Mouse (Mus musculus): Measurements from ENCODE around the gene Ptpru.
A peak's percentile ranks its signal among the peaks of the same experiment; 100 is the strongest.

Ptpru gene

DNA sequence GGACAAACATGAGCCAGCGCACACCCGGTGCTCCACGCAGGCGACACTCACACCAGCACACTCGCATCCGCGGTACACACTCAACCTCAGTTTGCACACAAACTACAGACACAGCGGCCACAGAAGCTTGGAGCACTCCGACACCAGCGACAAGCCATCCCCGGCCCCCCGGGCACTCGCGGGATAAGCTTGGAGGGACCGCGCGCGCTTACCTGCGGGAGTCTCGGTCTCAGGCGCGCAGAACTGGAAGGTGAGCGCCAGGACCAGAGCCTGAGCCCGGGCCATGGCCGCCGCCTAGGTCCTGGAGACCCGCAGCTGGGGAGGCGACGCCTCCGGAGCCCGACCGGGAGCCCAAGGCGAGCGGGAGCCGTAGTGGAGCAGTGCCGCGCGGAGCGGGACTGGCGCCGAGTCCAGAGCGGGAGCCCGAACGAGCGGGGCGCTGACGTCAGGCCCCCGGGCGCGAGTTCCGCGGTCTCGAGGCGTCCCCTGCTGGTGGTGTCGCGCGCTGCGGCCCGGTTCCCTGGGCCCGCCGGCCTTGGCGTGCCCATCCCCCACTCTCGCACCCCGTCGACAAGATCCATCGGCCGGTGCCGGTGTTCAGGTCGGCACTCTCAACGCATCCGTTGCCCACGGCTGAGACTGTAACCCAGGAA lies at the start of gene Ptpru:
Gene Ptpru, minus strand, starts transcription at position 417 of the 653 bp plus-strand sequence.
- DNase-seq (ENCODE audit: extremely low spot score, low read depth, low spot score) = no peak

- no peak for DNase-seq (ENCODE audit: extremely low spot score, low read depth, low spot score)
Measured at GRCm38 (mm10) chr4:131885376-131885775, 47.3 kb upstream of the Ptpru start.

DNA sequence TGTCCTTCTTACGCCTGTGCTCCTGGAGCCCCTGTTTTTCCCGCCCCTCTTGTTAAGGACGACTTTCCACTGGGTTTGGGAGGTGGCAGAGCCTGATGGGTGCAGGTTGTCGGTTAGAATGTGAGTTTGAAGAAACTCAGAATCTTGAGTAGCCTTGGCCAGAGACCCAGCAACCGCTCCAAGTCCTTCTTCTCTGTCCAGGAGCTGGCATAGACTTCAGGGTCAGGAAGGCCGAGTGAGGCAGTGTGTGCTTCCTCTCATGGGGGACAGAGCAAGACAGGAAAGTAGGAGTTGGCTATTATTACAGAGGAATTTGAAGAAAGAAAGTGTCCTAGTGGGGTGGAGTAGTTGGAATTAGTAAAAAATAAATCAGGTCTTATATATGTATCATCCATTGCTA lies 45.5 kb upstream of the Ptpru start:
- DNase-seq (ENCODE audit: extremely low spot score, low read depth, low spot score) = no peak

DNA sequence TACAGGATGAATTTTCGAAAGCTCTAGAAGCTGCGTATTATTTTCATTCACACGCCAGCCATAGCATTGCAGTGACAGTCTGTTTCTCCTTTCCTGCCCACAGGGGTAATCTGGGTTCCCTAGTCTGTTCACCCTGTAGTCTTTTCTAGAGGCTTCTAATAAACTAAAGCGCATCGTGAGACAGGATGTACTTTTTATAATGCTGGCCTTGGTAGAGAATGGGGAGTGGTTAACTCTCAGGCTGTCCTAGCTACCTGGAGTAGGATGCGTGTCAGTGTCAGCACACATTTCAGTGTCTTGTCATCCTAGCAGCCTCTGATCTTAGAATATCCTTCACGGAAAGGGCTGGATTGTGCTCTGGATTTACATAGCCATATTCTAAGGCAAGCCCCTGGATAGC lies 43.2 kb upstream of the Ptpru start:
- no peak for DNase-seq (ENCODE audit: extremely low spot score, low read depth, low spot score)

- DNase-seq (ENCODE audit: extremely low spot score, low read depth, low spot score) = no peak
Measured at GRCm38 (mm10) chr4:131879692-131880091, 41.6 kb upstream of the Ptpru start.

GRCm38 (mm10) chr4:131876836-131877235 lies 38.7 kb upstream of the Ptpru start:
- no peak for DNase-seq (ENCODE audit: extremely low spot score, low read depth, low spot score)

- DNase-seq (ENCODE audit: extremely low spot score, low read depth, low spot score) = no peak
Measured at GRCm38 (mm10) chr4:131875242-131875641, 37.2 kb upstream of the Ptpru start.

DNA sequence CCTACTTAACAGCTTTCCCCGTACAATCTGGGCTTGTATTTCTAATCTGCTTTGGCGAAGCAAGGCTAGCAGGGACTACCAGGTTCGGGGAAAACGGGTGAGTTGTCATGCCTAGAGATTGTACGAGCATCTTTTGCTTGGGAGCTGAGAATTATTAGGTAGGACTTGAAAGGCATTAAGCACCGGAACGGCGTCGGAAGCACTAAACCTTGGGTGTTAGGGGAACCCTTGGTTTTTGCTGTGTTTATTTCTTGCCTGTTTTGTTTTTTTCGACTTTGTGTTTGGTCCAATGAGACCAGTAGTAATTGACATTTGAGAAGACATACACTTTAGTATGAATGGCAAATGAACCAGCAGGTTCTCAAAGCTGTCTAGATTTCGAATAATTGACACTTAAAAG lies 36.5 kb upstream of the Ptpru start:
- DNase-seq (ENCODE audit: extremely low spot score, low read depth, low spot score) = no peak

- DNase-seq (ENCODE audit: extremely low spot score, low read depth, low spot score) = no peak
Measured at GRCm38 (mm10) chr4:131874169-131874536, 36.1 kb upstream of the Ptpru start.

- DNase-seq (ENCODE audit: extremely low spot score, low read depth, low spot score) = peak; percentile 90
Measured at GRCm38 (mm10) chr4:131873293-131874168, 35.4 kb upstream of the Ptpru start, which contains the start of gene Srsf4. Srsf4 (plus strand) TSS chr4:131873617.

DNA sequence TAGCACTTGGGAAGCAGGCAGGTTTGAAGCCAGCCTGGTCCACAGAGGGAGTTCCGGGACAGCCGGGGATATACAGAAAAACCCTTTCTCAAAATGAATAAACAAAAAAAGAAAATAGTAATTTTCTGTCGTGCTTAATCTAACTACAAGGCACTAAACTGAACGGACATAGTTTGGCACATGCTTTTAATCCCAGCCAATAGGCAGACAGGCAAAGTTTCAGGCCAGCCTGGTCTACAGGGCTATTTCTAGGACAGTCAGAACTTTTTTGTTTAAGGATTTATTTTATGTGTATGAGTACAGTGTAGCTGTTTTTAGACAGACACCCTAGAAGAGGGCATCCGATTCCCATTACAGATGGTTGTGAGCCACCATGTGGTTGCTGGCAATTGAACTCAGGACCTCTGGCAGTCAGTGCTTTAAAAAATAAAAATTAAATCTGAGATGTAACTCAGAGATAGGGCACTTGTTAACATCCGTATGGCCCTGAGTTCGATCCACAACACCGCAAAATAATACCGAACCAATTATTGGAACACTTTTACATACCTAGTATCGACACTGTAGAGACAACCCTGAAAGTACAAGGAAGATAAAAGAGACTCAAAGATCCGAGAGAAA lies 34.7 kb upstream of the Ptpru start:
- DNase-seq (ENCODE audit: extremely low spot score, low read depth, low spot score) = no peak

GRCm38 (mm10) chr4:131861341-131861739 lies 23.3 kb upstream of the Ptpru start:
- no peak for DNase-seq (ENCODE audit: extremely low spot score, low read depth, low spot score)

DNA sequence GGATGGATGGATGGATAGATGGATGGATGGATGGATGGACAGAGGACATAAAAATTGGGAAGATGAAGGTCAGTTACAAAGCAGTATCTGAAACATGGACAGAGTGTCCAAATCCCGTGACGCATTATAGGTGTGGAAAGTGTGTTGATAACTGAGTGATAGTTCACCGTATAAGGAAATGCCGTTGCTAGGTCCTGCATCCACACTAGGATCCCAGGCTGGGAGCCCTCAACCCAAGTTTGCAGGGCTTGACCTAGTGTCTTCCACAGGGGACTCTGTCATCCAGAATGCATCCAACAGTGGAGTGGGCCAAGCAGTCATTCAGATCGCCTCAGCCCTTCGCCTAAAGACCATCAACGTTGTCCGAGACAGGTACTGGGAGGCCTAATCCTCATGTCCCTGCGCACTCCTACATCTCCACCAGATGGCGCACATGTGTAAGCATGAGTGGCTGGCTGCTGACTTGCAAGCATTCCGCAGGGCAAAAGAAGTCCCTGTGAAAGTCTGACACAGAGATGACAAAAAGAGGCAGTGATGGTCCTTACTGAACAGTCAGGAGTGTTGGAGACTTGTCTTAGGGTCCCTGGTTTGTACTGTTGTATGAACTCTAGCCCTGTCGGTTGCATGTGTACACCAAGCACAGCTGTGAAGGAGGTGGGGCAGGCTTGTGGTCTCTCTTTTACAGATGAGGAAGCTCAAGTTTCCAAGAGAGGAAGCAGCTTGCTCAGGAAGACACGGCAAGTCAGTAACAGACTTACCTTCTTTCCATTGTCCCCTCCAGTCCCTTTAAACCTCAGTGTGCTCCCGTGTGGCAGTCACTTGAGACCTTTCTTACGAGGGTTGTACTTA lies 22.6 kb upstream of the Ptpru start:
- DNase-seq (ENCODE audit: extremely low spot score, low read depth, low spot score) = peak; percentile 67

GRCm38 (mm10) chr4:131854950-131855349 lies 16.9 kb upstream of the Ptpru start:
- DNase-seq (ENCODE audit: extremely low spot score, low read depth, low spot score) = no peak

- DNase-seq (ENCODE audit: extremely low spot score, low read depth, low spot score) = no peak
Measured at GRCm38 (mm10) chr4:131849986-131850638, 12.0 kb upstream of the Ptpru start.

GRCm38 (mm10) chr4:131848082-131848481 lies 10.0 kb upstream of the Ptpru start:
- no peak for DNase-seq (ENCODE audit: extremely low spot score, low read depth, low spot score)

- DNase-seq (ENCODE audit: extremely low spot score, low read depth, low spot score) = no peak
Measured at GRCm38 (mm10) chr4:131845991-131846778, 8.1 kb upstream of the Ptpru start.

GRCm38 (mm10) chr4:131843290-131843743 lies 5.2 kb upstream of the Ptpru start, which contains the start of gene Mecr:
Mecr (plus strand) TSS chr4:131843470.
- DNase-seq (ENCODE audit: extremely low spot score, low read depth, low spot score) = peak; percentile 76

DNA sequence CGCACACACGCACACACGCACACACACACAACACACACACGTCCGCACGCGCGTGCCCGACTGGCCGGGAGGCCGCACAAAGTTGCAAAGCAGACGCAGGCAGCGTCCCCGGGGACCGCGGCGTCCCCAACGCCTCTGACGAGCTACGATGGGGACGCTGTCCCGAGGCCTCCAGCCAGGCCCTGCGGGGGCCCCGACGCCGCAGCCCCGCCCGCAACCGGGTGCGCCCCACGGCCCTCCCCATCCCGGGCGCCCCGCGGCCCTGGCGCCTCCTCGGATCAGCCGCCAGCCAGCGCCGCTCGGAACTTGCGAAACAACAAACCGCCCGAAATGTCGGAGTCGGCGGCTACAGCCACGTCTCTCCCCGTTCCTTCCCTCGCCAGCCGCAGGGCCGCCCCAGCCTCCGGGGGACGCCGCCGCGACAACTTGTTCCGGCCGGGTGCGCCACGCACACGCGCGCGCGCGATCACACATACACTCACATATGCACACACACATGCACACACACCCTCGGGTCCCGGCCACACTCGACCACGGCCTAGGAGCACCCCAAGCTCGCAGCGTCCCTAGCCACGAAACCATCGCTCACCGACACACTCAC lies 1.1 kb downstream of the Ptpru start:
- no peak for DNase-seq (ENCODE audit: extremely low spot score, low read depth, low spot score)

Data from hindlimb bud, embryonic 11.5 days (tissue).